Mouse (Mus musculus) olfactory bulb, adult 2 months (tissue): ENCODE data around the gene Kbtbd12.

Experiments used
- CTCF ChIP-seq: fragments of 200-500 bp; IDR thresholded peaks from 2 replicates; pipeline ENCODE4 v1.5.1; 2012; ENCODE audit warnings: low read depth, mild to moderate bottlenecking, low read length, moderate library complexity; ENCODE audit not compliant: insufficient read depth
- POLR2A ChIP-seq: fragments of 200-500 bp; IDR thresholded peaks from 2 replicates; pipeline ENCODE4 v1.6.1; 2012; ENCODE audit warnings: mild to moderate bottlenecking, low read depth, low read length, moderate library complexity; ENCODE audit not compliant: insufficient read depth

GRCm38 (mm10) chr6:88503044-88503443 is 134.7 kb downstream of the Kbtbd12 start:
- TF ChIP-seq POLR2A (no peak), CTCF (no peak)
